Mouse (Mus musculus) gastrocnemius, postnatal 14 days (tissue): Measurements from ENCODE around the gene Ffar2. TPM values are rescaled to one million over a fixed set of nuclear protein-coding genes. Genes with fewer than 3 reads are reported as not detected.
"Not testable (repeated sequence)": the region's sequence is repeated elsewhere in the genome, so short reads cannot be mapped to it uniquely, and the experiment has no call there.

Source experiments
- DNase-seq: peaks from one replicate; pipeline ENCODE4 v3.0.0; 2021; ENCODE audit warnings: mixed read lengths
- intact Hi-C: fragments of 180-260 bp; cut with DNase I; formaldehyde crosslinking; loops from one replicate; pipeline ENCODE4 v1.15.1; 2025; ENCODE audit warnings: low total_unique reads
- long read RNA-seq, 2 experiments: library from polyadenylated mRNA; stranded (forward); transcript quantifications; one replicate each; pipeline ENCODE4 v2.0.0; 2021
- total RNA-seq, 2 experiments: library from RNA; stranded (reverse); gene quantifications; 2 replicates each; pipeline ENCODE4 v1.2.3; 2021

Ffar2 gene
- total RNA-seq: under 1 TPM in 1 of 2 experiments, not detected in 1; 0.16 TPM
- long read RNA-seq, experiment 1: 0 reads
- long read RNA-seq, experiment 2: 0 reads

- intact Hi-C loops: no loop called here
Observed at GRCm38 (mm10) chr7:30823675-30824074, at the start of gene Ffar2. TSS of gene Ffar2 (minus strand) at chr7:30823775.

DNA sequence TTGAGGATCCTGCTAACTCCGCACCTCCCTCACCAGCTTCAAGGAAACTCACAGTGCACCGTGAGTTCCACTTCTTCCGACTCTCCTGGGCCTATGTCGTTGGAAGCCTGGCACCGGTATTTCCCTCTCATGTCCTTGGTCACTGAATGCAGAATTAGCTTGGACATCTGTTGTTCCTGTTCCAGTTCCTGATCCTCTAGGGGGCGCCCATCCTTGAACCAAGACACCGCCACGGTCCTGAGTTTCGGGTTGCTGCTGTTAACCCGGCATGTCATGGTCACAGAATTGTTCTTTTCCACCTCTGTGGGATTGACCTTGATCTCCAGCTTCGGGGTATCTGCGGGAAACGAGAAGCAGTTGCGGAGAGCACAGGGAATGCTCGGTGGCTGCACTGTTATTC lies 49.5 kb upstream of the Ffar2 start:
- peak; percentile 73 for DNase-seq
- intact Hi-C loops: loop anchor here (10.0 kb wide), 1 partner anchor 102 kb away; the partner anchor contains the start of genes Fam187b and Lsr

More at GRCm38 (mm10) chr7:30823675-30824074, at the start of gene Ffar2:
- no peak for DNase-seq

DNA sequence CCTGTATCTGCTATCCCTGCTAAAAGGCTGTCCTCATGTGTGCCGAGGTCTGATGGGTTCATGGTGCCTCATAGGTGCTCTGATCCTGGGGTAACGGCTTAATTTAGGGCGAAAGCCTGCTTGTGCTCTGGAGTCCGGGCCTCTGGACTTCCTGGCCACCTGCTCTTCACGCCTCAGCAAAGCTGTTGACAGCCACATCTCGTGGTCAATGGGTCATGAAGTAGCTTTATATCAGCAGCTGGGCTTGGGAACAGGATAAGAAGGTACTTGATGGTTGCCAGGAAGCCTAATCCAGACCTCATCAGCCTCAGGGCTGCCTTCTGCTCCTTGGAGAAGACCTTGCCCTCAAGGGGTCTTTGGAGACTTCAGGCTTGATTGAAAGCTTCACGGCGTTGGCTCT lies 39.8 kb upstream of the Ffar2 start:
- intact Hi-C loops: no loop called here
- DNase-seq: no peak

DNA sequence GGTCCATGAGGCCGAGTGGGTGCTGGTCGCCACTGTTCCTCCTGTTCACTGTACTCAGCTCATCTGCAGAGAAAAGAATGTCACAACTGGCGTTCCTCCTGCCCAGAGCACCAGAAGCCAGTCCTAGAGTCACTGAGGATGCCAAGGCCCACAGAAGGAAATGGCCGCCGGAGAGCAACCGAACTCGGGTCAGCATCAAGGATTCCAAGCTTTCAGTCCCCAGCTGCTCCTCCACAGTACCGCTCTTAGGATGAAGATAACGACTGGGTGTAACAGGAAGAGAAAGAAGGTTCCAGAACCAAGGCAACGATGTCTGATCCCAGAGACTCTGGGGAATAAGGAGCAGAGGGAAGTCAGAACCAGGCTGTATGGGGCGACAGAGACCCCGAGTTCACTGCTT lies 37.9 kb upstream of the Ffar2 start, which contains the start of gene Ffar1:
TSS of gene Ffar1 (minus strand) at position 101 of the 400 bp plus-strand sequence.
- intact Hi-C loops: no loop called here
- no peak for DNase-seq

DNA sequence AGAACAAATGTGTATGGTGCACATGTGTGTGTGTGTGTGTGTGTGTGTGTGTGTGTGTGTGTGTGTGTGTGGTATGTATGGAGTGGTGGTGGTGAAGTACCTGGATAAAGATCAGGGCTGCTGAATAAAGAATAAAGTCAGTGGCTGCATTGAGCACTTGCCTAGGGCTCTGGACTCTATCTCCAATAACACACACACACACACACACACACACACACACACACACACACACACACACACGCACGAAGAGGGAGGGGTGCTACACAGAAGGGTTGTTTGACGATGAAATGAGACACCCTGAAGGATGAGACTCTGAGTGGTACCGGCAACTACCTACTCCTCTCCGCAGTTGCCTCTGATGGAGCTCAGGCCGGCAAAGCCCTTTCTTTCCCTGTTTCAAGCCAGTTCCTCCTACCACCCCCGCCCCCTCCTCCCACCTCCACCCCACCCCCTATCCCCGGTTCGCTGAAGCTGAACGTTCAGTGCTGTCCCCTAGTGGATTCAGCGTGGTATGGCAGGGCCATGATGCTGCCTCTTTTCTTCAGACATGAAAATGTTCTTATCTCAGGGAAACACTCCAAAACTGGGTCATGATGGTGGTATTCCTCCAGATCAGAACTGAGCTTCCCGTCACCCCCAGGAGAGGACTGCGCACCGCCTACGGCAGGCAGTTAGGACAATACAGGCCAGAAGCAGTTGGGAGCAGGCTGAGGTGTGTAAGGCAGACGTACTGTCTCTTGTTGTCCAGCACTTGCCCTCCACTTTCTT lies 36.2 kb upstream of the Ffar2 start:
- intact Hi-C loops: loop anchor here (10.0 kb wide), 1 partner anchor 265 kb away; the partner anchor contains the start of gene Zbtb32
- DNase-seq: peak; percentile 22

DNA sequence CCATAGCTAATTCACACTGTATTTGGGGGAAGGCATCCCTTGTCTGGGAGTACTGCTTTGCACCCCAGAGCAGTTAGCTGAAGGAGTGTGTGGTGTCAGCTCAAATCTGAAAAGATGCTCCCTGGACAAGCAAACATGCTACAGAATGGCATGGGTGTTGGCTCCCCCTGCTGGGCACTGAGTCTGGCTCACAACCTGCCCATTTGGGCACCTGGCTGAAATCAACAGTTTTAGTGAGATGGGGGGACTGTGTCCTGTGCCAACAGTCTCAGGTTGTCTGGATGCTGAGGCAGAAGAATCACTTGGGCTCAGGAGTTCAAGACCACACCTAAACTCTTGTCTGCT lies 35.7 kb upstream of the Ffar2 start:
- intact Hi-C loops: loop anchor here (10.0 kb wide), 1 partner anchor 264 kb away; the partner anchor contains the start of gene Zbtb32
- DNase-seq: peak; percentile 56

DNA sequence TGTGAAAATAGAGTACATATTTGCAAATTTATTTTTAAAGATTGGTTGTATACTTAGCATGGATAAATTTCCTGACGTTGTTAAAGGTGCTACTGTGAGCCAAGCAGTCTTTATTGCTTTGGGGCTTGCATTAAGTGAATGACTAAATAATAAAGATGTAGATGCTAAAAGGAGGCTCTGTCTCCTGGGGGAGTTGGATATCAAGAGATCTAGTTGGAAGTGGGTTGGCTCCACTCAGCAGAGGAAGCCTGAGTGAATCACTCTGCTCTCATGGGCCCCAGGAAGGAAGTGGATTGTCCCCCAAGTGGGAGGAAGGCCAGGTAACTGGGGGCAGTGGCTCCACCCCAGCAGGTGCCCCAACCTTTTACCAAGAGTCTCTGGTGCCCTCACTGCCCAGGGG lies 34.2 kb upstream of the Ffar2 start:
- intact Hi-C loops: loop anchor here (10.0 kb wide), 1 partner anchor 263 kb away; the partner anchor contains the start of gene Zbtb32
- no peak for DNase-seq

GRCm38 (mm10) chr7:30856078-30856477 lies 32.5 kb upstream of the Ffar2 start, which contains the start of gene Ffar3:
TSS of gene Ffar3 (minus strand) at chr7:30856178.
- intact Hi-C loops: loop anchor here (10.0 kb wide), 1 partner anchor 261 kb away; the partner anchor contains the start of gene Zbtb32

DNA sequence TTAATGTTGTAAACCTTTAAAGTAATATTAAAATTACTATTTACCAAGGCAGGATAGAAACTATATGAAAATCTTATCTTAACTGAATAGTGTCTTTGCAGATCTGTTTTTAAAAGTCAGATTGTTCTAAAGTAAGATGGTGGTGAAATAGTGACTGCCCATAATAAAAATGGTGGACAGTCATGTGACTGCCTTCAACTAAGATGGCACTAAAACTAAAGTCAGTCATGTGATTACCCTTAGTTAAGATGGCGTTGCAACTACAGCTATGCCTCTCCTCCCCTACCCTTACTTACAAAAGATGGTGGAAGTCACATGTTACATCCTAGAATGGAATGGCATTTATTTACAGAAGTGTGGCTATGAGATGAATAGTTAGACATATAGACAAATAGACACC lies 27.8 kb upstream of the Ffar2 start:
- DNase-seq: no peak
- intact Hi-C loops: loop anchor here (10.0 kb wide), 1 partner anchor 257 kb away; the partner anchor contains the start of gene Zbtb32

More at GRCm38 (mm10) chr7:30856078-30856477, 32.5 kb upstream of the Ffar2 start, which contains the start of gene Ffar3:
- no peak for DNase-seq

- no peak for DNase-seq
- intact Hi-C loops: no loop called here
Observed at GRCm38 (mm10) chr7:30847934-30848333, 24.4 kb upstream of the Ffar2 start.

DNA sequence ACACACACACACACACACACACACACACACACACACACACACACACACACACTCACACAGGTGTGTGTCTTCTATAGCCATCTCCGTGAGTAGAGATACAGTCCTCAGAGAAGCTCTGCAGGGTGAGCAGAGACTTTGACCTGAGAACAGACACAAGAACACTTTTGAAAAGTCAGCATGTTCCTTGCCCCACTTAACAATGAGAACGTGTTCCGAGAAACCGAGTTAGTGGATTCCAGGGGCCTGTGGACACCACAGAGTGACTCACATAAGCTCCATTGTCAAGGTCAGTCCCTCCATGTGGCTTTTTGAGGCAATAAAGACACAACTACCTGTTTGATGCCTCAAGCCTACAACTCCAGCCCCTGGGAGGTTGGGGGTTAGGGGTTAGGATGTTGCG lies 23.8 kb upstream of the Ffar2 start:
- DNase-seq: no peak
- intact Hi-C loops: no loop called here

DNA sequence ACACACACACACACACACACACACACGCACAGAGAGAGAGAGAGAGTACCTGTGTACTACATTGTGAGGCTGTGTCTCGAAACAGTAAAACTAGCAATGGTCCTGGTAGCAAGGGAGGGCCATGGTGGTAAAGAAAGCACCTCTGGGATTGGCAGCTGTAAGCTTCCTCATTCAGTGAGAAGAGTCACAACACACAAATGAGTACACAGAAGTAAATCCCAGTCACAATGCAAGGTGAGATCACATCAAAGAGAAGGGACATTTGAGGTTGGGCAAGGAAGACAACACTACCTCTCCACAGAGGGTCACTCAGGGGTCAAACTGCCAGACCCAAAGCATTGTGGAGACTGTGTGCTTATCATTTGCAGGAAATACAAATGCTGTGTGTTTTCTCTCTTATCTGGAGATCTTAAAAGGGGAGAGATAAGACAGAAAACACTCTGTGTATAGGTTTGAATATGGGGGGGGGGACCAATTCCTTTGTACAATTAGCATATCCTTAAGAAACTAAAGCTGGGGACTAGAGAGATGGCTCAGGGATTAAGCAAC lies 23.0 kb upstream of the Ffar2 start:
- intact Hi-C loops: no loop called here
- no peak for DNase-seq

GRCm38 (mm10) chr7:30844676-30845297 lies 21.2 kb upstream of the Ffar2 start:
- intact Hi-C loops: no loop called here
- no peak for DNase-seq

GRCm38 (mm10) chr7:30842092-30842491 lies 18.5 kb upstream of the Ffar2 start:
- DNase-seq: no peak
- intact Hi-C loops: no loop called here

DNA sequence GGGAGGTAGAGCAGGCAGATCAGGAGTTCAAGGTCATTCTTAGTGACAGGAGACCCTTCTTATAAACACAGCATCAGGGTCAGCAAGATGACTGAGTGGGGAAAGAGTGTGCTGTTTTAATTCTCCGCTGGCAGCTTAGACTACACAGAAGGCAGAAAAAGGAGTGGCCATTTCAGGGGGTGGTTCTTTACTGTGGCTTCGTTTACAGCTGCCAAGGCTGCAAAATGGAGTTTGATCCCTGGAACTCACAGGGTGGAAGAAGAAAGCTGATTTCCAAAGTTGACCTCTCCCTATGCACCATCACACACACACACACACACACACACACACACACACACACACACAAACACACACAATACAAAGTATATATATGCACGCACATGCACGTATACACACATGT lies 17.8 kb upstream of the Ffar2 start:
- intact Hi-C loops: no loop called here
- no peak for DNase-seq

DNA sequence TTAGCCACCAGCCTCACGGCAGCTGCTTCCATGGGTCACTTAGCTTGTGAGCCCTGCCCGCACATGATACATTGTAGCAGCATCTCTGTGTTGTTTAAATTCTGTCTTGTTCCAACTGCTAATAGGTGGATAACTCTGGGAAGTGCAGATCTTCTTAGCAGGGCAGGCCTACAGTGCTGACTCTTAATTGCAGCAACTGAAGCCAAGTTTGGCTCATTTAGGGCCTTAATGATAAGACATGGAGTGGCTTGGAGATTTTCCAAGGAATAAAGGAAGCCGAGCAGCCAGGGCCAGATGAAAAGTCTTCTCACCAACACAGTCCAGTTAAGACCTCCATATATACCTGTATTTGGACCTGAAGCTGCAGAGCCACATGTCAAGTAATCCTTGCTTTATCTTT lies 16.7 kb upstream of the Ffar2 start:
- intact Hi-C loops: no loop called here
- DNase-seq: no peak

- no peak for DNase-seq
Observed at GRCm38 (mm10) chr7:30837277-30837676, 13.7 kb upstream of the Ffar2 start.

GRCm38 (mm10) chr7:30832684-30833083 lies 9.1 kb upstream of the Ffar2 start:
- DNase-seq, intact Hi-C loops: not testable (repeated sequence)

More at GRCm38 (mm10) chr7:30837277-30837676, 13.7 kb upstream of the Ffar2 start:
- intact Hi-C loops: no loop called here

DNA sequence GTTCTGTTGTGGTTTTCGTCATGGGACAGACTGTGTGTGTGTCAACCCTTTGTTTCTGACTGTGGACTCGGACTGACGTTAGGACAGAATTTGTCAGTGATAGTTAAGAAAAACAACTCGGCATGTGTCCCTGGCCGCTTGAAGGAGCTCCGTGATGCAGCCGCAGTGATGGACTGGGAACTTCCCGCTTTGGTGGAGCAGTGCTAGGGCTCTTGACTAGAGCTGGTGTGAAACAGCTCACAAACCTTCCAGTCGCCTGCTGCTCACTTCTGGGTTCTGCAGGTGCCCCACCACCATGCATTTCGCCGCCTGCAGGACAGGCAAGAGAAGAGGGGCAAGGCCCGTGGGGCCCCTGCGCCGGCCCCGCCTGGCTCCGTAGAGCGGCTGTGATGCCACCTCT lies 8.7 kb upstream of the Ffar2 start:
- intact Hi-C loops: no loop called here
- no peak for DNase-seq

DNA sequence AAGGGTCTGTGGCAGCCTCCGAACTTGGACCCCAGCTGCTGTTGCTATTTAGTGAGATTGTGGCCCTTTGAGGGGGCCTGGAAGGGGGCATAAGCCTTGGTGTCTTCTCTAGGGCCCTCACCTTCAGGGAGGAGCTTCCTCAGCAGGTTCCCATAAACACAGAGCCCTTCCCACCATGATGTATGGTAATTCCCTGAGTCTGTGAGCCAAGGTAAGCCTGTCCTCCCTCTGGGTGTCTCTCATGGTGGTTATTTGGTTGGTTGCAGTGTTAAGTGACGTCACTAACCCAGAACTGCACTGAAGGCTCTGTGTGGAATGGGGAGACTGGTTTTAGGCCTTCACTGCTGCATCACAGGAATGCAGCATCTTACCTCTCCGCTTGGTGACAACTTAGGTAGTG lies 5.9 kb upstream of the Ffar2 start:
- intact Hi-C loops: no loop called here
- DNase-seq: no peak
